Mouse (Mus musculus): ENCODE measurements at regions not wholly inside any gene's neighbourhood (a gene's known extent, or its start where the extent isn't known, plus 50 kb on each side); places are given as distances from the start of the nearest gene placed in this dataset.

DNA sequence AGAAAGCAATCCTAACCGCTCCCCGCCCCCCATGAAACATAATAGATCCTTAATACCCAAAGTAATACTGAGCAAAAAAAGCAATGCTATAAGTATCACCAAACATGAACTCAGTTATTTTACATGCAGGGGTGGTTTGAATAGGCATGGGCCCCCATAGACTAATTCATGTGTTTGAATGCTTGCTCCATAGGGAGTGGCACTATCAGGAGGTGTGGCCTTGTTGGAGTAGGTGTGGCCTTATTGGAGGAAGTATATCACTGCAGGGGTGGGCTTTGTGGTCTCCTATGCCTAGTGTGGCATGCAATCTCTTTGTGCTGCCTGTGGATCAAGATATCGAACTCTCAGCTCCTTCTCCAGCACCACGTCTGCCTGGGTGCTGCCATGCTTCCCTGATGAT, 237.4 kb upstream of the Atp11b start:
- CTCF ChIA-PET: no interaction called here

DNA sequence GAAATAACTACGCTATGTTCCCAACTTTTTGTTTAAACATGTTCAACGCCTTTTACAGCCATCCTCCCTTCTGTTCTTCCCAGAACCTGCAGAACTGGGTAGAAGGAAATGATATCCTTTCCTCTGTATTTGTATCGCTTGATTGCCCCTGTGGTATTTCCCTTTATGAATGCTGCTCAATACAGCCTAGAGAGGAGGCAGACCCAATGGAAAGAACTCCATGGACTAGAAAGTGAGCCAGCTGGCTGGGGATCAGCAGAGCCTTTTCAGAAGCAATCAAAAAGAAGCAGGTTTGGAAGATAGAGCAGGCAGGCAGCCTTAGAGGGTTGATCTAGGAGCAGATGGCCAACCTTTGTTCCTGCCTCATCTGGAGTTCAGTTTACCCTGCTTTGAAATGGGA, 233.8 kb upstream of the Atp11b start:
- CTCF ChIA-PET: no interaction called here

DNA sequence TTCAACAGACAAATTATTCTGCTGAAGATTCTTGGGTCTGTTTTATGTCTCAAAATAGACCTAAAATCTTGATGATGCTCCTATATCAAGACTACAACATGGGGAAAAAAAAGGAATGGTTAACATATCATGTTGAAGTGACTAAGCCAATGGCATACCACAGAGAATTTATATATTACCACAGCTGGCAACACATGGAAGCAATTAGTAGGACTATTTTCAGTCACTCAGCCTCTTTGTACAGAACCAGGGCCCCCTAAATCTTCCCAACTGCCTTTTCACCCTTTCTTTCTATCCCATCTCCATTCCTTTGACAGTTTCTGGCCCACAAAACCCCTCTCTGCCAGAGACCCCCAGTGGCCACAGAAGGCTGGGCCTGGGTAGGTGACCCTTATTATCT, 206.2 kb upstream of the Atp11b start:
- CTCF ChIA-PET: no interaction called here

DNA sequence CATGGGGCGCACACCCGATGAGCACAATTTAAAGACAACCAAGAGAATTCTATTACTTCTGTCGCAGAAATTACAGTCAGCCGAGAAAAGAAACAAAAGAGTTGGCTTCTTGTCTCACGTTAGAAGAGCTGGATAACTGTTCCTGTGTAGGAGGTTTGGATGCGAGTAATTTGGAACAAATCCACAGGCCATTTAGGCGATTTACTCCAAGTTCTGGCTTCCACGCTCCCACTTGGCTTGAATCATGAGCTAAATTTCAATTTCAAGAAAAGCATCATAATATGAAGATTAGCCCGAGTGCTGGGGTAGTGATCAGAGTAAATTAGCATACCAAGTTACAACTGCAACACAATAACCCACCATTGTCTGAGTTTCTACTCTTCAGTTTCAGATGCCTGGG, 202.1 kb upstream of the Atp11b start:
- CTCF ChIA-PET: no interaction called here

DNA sequence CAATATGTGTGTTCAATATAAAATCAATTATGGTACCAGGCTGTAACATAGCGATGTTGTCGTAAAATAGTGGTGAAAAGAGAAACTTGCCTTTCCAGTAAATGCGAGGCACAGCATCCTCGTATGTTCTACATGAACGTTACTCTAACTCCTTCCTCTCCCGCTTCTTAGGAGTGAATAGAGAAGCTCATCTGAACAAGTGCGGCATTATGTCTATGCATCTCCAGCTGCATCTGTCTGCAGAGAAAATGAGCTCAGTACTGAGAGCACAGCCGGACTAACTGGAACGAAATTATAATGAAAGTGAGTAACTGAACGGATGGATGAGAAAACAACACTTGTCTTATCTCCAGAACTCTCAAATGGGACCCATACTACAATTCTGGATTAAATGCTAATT, 193.5 kb upstream of the Atp11b start:
- CTCF ChIA-PET: no interaction called here

DNA sequence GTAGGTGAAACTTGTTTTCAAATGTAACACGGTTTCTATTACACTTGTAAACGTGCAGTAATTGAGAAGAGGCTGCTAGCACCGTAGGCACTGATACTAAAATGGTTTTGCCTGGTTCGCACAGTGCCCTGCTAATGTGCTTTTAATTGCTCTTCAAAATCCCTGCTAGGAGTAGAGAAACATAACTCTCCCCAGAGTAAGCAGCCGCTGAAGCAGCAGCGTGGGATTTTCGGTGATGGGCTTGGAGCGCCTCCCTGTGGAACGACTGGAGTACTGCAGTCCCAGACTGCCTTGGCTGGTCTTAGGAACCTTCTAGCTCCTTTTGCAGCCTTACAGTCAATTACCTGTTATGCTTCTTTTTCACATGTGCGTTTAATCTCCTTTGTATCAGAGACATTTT, 179.5 kb upstream of the Atp11b start:
- CTCF ChIA-PET: no interaction called here
